Mouse (Mus musculus): ENCODE results near the gene 9330182L06Rik.

DNA sequence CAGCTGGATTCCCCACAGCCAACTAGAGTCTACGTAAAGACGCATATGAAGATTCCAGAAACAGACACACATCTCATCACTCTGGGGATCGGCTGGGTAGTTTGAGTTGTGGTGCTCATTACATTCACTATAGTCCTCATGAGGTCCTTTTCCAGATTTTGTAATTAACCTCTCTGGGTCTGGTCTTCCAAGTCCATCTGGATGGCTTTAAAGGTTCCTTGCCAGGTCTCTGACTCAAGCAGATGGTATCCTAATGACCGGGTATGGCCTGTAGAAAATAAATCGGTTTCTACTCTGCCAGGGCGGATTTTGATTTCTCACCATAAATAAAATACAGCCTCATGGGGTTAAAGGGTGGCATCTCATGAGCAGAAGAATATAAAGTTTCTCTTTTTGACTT lies 183.0 kb downstream of the 9330182L06Rik start:
- TF ChIP-seq CTCF (conservative IDR thresholded peaks at IDR 0.05; ENCODE audit: insufficient read depth, insufficient read length, low read depth, low read length) = no peak
- no peak for TF ChIP-seq POLR2A (IDR thresholded peaks at IDR 0.05; ENCODE audit: low read depth, low read length)

Data from kidney, adult 2 months (tissue).